20 mouse cellular contexts compared by ENCODE assay signal in genomic region chr4:138797217-138797570, GRCm38 (mm10). TPM values are rescaled to one million over a fixed set of nuclear protein-coding genes. Genes with fewer than 3 reads are reported as not detected.
DNase-seq lines count a peak whose midpoint lies in the region; TF ChIP-seq lines count a peak whose summit lies in the region.
"Had no signal": no experiment of that assay in that cellular context is flagged by ENCODE, and none has a peak within 500 bp of the region (broad histone marks: within the 10 kb centered on the region; RNA-seq: fewer than 3 reads in every experiment).

No protein-coding gene starts in this region.

- peak; percentile 59 to 64 for DNase-seq in frontal cortex, adult 2 months (ENCODE audit: extremely low spot score in 1 of 2, low spot score in 1 of 2)
- no peak for DNase-seq in frontal cortex, postnatal 14 days (ENCODE audit: low spot score in 2 of 2)
- DNase-seq in lung, postnatal 10 days, result peak; percentile 19
- no peak for DNase-seq in lung, adult 18-20 months
- peak; percentile 9 for DNase-seq in brain, embryonic 14.5 days (ENCODE audit: low read depth)
- peak; percentile 23 for DNase-seq in retina, postnatal 1 day
- no peak for DNase-seq in adrenal gland, postnatal 25 days
- no peak for DNase-seq in ovary, postnatal 10 days (ENCODE audit: low spot score)
- DNase-seq: B cell, adult 2 months; cerebellum, adult 9-11 months; gastrocnemius, postnatal 14 days; heart, adult 18-20 months; liver had no signal

- TF ChIP-seq POLR2A in brain, embryonic 14.5 days (IDR thresholded peaks at IDR 0.05; ENCODE audit: borderline replicate concordance, extremely low read depth, insufficient read depth, insufficient read length, poor library complexity, severe bottlenecking), result no peak

- no peak for TF ChIP-seq CTCF in brain, embryonic 14.5 days (IDR thresholded peaks at IDR 0.05; ENCODE audit: borderline replicate concordance, extremely low read depth, insufficient read depth, insufficient read length)

RNA-seq across cellular contexts. Expression of gene Pla2g2d, which starts 21.7 kb away (rescaled TPM):
- 0.17 and 0.58 TPM in 2 replicates for polyA plus RNA-seq in frontal cortex, adult 2 months (2012; rRNA removed)
- 0.13 and 0.14 TPM in 2 replicates for polyA plus RNA-seq in brain, embryonic 14.5 days (2012; rRNA removed)
- total RNA-seq in adrenal gland, postnatal 25 days (2021), result 2.2 and 2.8 TPM in 2 replicates
- total RNA-seq: gastrocnemius, postnatal 14 days; megakaryocyte-erythroid progenitor cell, adult 5-6 weeks; midbrain, postnatal 0 days had no signal
- polyA plus RNA-seq: forebrain, embryonic 11.5 days; heart, embryonic 13.5 days; kidney, embryonic 16.5 days; liver, embryonic 16.5 days had no signal

RNA-seq across cellular contexts. Expression of gene Pla2g2f, which starts 39.8 kb away (rescaled TPM):
- polyA plus RNA-seq in frontal cortex, adult 2 months (2012; rRNA removed), result 0.08 and 0.13 TPM in 2 replicates
- 0.16 and 1.2 TPM in 2 replicates for polyA plus RNA-seq in brain, embryonic 14.5 days (2012; rRNA removed)
- 19.2 and 21.7 TPM in 2 replicates for total RNA-seq in adrenal gland, postnatal 25 days (2021)
- total RNA-seq: gastrocnemius, postnatal 14 days; left cerebral cortex, adult 8-10 months; megakaryocyte-erythroid progenitor cell, adult 5-6 weeks had no signal
- polyA plus RNA-seq: heart, embryonic 13.5 days; liver, embryonic 16.5 days; midbrain, postnatal 0 days had no signal

Comparison
In these comparisons a context has a peak if more than half of its experiments do, and no peak if none do; other contexts are left out.
1. DNase-seq: peak in frontal cortex, adult 2 months (2 of 2), lung, postnatal 10 days (single experiment), brain, embryonic 14.5 days (single experiment) and retina, postnatal 1 day (single experiment); none in frontal cortex, postnatal 14 days (0 of 2), lung, adult 18-20 months (0 of 2), adrenal gland, postnatal 25 days (single experiment) and ovary, postnatal 10 days (single experiment).